Mouse (Mus musculus) right cerebral cortex, postnatal 10 days (tissue): ENCODE results near the gene Sectm1a.
"Not testable (repeated sequence)": the region's sequence is repeated elsewhere in the genome, so short reads cannot be mapped to it uniquely, and the experiment has no call there.

ENCODE experiments used
- DNase-seq, 2 experiments: peaks; one replicate each; pipeline ENCODE4 v3.0.0; 2021; ENCODE audit warnings: low spot score in 2 of 2

The Sectm1a gene

DNA sequence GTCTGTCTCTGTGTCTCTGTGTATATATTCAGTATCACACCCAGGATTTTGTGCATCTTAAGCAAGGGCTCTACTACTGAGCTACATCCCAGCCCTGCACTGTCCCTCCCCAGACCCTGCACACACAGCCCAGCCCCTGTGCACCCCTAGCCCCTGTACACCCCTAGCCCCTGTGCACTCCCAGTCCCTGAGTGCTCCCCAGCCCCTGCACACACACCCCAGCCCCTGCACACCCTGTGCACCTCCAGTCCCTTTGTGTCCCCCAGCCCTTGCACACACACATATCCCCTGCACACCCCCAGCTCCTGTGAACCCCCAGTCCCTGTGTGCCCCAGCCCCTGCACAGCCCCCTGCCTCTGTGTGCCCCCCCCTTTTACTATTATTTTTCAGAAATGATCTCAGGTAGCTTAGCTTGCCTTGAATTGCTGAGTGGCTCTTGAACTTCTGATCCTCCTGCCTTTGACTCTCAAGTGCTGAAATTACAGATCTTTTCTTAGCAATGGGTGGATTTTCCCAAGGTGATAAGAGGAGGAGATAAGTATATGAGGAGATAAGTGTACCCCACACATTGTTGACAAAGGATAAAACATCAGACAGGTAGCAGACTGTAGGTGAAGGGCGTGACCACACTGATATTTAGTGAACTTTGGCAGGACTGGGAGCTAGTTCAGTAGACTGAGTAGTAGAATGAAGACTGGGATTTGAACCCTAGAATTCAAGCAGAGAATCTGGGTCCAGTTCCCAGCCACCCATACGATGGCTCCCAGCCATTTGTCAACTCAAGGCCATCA lies 8.9 kb upstream of the Sectm1a start:
- DNase-seq = no peak

- no peak for DNase-seq
These were observed 8.0 kb upstream of the Sectm1a start for GRCm38 (mm10) chr11:121088997-121089396.

- DNase-seq = no peak
These were observed 5.3 kb upstream of the Sectm1a start for GRCm38 (mm10) chr11:121086296-121086695.

GRCm38 (mm10) chr11:121085181-121085580 lies 4.2 kb upstream of the Sectm1a start:
- no peak for DNase-seq

DNA sequence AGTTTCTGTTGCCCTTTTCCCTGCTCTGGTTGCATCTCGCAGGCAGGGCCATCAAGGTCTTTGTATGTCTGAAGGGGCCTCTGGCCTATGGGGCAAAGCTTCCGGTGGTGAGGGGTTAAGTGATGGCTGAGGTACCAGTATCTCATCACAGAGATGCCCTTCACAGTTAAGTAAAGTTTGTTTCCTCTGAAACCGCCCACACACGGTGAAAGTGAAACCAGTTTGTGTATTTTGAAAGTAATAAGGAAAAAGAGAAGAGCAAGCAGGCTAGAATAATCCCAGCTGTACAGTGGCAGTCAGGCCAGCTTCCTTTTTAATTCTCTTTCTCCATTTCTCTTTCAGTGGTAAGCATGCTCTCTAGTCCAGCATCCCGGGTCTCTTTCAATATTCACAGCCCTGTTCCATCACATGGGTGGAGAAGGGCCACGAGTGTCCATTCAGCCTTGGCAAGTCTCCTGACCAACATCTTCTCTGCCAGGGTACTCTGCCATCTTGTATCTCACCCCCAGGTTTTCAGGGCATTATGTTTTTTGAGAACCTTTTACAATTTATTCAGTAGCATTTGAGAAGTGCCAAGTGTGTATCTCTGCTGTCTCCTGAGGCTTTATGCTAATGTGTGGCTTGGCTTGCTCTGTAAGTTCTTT lies 2.0 kb upstream of the Sectm1a start:
- DNase-seq = no peak

GRCm38 (mm10) chr11:121082250-121082649 lies 1.2 kb upstream of the Sectm1a start:
- no peak for DNase-seq

DNA sequence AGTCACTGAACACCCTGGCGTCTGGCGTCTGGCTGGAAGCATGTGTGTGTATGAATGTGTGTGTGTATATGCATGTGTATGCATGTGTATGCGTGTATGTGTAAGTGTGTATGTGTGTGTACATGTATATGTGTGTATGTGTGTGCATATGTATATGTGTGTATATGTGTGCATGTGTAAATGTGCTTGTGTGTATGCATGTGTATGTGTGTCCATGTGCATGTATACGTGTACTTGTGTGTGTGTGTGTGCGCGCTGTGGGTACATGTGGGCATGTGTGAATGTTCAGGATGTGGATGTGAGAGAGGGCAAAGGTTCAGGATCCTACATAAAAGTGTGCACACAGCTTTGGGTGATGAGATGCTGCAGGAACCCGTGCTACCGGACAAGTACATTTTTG lies 690 bp downstream of the Sectm1a start:
- no peak for DNase-seq

DNA sequence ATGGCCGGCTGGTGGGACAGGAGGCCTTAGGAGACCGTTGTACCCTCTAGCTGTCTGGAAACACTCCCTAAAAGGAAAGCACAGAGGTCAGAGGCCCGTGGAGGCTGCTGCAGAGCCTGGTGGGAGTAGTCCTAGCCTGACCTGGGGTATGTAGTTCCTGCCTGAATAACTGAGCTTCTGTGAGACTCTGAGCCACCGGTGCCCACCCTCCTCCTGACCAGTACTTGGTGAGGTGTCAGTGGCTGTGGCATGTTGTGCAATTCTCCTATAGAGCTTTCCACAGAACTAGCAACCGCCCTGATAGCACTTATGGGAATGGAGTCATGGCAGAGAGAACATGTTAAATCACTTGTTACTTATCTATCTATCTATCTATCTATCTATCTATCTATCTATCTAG lies 5.4 kb downstream of the Sectm1a start:
- DNase-seq = no peak

DNA sequence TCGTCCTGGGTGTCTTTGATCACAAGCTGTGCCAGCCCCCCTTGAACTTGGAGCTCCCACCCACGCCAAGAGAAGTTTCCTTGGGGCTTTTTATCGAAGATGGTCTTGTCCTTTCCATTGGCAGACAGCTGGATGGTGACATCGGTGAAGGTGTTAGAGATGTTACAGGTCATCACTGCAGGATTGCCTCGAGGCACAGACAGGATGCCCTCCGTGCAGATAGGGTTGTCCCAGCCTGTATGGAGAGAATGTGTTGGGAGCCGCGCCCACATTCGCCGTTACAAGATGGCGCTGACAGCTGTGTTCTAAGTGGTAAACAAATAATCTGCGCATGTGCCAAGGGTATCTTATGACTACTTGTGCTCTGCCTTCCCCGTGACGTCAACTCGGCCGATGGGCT lies 11.4 kb downstream of the Sectm1a start:
- not testable (repeated sequence) for DNase-seq

- DNase-seq = no peak
These were observed 13.1 kb downstream of the Sectm1a start for GRCm38 (mm10) chr11:121067895-121068294.

GRCm38 (mm10) chr11:121064197-121064596 lies 16.8 kb downstream of the Sectm1a start:
- no peak for DNase-seq

- no peak for DNase-seq
These were observed 17.6 kb downstream of the Sectm1a start, which contains the start of gene Sectm1b for GRCm38 (mm10) chr11:121063379-121063778. Gene Sectm1b, minus strand, starts transcription at chr11:121063569.

DNA sequence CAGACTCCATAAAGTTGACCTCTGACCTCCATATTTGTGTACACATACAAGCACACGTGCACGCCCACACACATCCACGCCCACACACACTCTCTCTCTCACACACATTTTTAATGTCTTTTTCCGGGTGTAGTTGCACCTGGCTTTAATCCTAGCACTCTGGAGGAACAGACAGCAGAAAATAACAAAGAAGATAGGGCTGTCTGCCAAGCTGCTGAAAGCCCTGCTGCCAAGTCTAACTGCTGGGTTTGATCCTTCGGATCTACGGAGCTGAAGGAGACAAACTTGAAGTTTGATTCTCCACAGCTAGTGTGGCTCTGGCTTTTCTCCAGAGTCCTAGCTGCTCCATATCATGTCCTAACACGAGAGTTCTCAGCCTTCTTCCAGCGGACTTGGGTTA lies 19.4 kb downstream of the Sectm1a start:
- peak; percentile 29 to 50 for DNase-seq

GRCm38 (mm10) chr11:121060401-121061067 lies 20.5 kb downstream of the Sectm1a start:
- not testable (repeated sequence) for DNase-seq

- no peak for DNase-seq
These were observed 21.5 kb downstream of the Sectm1a start for GRCm38 (mm10) chr11:121059471-121059870.

DNA sequence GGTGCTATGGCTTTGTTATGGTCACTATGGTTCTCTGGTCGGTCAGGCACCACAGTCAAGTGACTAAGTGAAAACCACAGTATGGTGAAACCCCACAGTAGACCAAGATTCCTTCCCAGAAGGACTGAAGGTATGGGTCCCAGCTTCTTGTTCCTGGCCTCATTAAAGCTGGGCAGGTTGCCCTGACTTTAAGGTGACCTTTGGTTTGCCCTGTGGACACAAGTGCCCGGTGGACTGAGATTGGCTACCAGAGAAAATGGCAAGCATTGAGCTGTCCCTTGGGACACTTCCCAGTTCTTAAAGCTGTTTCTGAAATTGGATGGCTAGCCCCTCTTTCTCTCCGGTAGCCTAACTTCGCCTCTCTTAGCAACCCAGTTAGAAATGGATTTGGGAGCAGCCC lies 22.1 kb downstream of the Sectm1a start:
- no peak for DNase-seq

DNA sequence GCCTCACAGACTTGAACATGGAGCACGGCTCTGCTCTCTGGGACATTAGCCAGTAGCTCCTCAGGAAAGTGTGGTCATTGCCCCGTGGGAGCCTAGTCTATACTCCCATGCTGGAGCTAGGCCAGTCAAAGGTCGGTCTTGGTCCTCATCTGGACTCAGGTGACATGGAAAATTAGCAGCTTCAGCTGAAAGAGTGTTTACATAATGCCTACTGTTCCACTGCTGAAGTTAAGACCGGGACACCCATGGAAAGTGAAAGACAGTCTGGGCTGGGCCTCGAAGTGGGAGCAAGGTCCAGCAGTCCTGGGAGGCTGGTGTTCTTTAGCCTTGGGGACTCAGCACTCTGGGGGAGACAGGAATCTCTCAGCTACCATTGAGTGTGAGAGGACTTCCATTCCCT lies 22.9 kb downstream of the Sectm1a start:
- DNase-seq = no peak

- no peak for DNase-seq
These were observed 24.3 kb downstream of the Sectm1a start for GRCm38 (mm10) chr11:121056536-121057236.

DNA sequence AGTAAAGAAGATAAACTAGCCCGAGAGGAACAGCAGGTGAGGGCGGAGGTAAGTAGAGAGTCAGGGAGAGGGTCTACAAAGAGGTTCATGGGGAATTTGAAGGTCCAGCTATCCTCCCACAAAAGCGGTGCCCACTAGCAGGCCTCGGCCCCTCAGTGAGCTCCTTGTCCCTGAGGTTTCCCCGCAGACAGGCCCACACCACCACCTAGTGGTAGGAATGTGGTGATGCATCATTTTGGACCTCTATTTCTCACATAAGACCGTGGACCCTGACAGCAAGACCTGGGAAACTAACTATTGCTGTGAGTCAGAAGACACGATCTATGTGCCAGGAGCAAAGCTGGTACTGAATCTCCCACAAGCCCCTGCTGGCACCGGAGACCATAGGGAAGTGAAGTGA lies 27.5 kb downstream of the Sectm1a start:
- DNase-seq = peak; percentile 83 to 86

DNA sequence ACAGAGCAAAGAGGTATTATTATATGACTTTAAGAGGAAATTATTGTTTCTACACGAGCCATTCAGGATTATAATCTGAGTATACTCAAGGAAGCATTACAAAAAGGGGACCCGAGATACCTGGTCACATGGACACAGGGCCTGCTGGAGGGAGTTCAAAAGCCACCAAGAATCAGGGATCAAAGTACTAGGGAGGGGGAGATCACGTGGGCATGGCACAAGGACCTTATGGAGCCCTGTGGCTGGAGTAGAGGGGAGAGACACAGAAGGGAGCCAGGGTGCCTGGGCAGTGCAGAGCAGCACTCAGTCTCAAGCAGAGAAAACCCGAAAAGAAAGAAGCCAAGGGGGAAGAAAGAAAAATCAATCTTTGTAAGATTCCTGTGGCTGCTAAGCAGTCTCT lies 28.6 kb downstream of the Sectm1a start:
- DNase-seq = no peak

- DNase-seq = no peak
These were observed 29.2 kb downstream of the Sectm1a start for GRCm38 (mm10) chr11:121051793-121052192.

DNA sequence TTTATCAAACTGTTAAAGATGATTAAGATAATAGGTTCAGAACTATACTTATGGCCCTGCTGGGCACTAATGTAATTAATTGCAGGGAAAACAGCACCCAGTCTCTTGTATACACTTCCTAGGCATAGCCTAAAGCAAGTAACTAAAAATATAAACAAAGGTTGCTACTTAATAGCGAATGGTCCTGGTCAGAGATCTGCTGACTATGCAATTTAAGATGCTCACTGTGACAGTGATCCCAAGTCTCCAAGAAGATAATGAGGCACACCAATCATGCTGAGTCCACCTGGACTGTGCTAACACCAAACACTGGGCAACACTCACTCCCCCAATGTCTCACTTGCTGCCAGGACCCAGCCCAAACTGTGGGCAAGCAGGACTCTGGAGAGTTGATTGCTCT lies 31.2 kb downstream of the Sectm1a start:
- no peak for DNase-seq
